Mouse (Mus musculus): ENCODE data around the gene Ccdc93.

- TF ChIP-seq GATA1 (IDR thresholded peaks at IDR 0.05; ENCODE audit: low read length) (no peak), TAL1 (IDR thresholded peaks at IDR 0.05; ENCODE audit: low read length) (no peak)
These were observed 109.5 kb downstream of the Ccdc93 start for GRCm38 (mm10) chr1:121540361-121540760.
